Mouse (Mus musculus) right cerebral cortex, postnatal 10 days (tissue): Measurements from ENCODE around the gene Ttc9c.

ENCODE experiments used
- DNase-seq, 2 experiments: peaks; one replicate each; pipeline ENCODE4 v3.0.0; 2021; ENCODE audit warnings: low spot score in 2 of 2

Gene Ttc9c

GRCm38 (mm10) chr19:8774951-8775421 lies 44.1 kb downstream of the Ttc9c start:
- peak in 1 of 2 experiments; percentile 42 for DNase-seq

DNA sequence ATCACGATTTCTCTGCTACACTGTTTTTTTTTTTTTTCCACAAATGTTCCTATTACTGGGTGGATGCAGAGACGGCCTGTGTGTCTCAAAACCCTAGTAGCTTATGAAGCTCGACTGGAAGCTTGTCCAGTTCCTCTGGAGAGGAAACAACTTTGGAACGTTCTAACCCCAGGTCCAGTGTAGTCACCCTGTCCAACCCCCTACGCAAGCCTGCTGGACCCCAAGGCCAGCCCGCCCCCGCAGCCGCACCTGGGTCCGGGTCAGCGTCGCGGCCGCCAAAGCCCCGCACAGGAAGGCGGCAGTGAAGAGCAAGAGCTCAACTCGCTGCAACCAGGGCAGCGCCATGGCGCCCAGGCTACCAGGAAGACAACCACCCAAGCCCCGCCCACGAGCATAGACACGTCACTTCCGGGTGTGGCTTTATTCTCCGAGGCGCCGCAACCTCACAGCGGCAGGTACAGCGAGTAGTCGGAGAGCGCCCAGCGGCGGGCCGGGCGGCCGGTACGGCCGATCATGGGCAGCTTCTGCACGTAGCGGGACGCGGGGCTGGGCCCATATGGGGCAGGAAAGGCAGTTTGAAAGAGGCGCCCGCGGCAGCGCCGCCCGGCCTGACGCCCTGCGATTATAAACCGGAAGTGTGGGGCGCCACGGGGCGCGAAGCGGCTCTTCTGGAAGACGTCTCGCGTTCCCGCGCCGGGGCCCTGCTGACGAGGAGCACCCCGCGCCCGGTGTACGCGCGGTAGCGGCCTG lies 44.9 kb downstream of the Ttc9c start, which contains the start of gene Tmem179b:
Gene Tmem179b (minus strand): TSS at position 382 of the 750 bp plus-strand sequence.
- DNase-seq, result peak; percentile 97

DNA sequence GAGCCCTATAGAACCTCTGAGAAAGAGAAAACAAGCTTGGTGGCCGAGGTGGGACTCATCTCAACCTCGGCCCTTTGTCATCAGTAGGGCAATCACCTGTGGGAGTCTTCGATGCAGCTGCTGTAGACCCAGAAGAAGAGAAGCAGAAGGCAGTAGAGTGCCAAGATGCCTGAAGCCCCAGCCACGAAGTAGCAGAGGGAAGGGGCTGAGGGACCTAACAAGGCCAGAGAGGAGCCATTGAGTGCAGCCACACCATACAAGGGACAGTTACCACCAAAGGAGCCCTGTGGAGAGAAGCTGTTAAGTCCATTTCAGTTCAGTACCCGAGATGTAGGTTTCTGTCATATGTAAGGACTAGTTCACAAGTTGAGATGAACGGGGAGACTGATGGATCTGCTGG lies 45.7 kb downstream of the Ttc9c start:
- no peak for DNase-seq

DNA sequence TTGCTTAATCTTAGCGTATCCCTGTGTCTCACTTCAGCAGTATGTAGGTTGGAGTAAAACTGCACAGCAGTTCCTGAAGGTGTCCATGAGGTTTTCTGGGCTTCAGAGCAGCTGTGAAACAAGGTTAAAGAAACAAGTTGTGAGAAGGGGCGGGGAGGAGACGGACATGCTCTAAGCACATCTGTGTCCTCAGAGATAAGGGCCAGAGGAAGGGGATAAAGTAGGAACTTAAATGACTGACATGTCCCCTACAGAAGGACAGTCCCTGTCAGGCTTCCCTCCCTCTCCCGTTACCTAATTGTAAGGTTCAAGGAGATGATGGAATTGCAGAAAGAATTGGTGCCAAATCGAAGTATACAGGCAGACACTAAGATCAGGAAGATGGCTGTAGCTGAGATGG lies 46.1 kb downstream of the Ttc9c start:
- DNase-seq, result no peak

DNA sequence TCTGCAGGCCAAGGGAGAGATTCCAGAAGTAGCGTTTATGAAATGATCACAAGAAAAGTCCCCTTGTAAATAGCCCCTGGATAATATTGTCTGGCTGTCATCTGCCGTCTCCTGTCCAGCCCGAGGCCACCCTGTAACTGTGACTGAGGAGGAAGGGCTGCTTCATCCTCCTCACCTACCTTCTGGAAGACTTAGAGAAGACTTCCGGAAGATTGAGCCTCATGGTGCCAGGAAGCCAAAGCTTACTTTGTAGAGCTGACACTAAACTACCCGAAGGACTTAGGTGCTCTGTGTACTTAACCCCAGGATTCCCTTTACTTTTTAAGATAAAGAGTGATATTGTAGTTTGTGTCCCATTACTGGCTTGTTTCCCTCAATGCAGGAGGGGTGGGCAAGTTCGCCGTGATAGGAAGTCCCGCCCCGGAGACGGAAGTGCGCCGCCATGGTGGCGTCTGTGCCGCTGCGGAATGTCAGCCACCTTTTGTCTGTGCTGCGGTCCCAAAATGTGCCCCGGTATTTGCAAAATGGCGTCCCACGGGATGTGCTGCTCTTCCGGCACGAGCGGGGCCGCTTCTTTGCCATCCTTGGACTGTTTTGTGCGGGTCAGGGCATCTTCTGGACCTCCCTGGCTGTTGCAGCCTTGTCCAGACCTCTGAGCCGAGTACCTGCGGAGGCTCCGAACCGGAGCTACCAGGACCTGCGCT lies 48.4 kb downstream of the Ttc9c start, which contains the start of gene Tmem223:
Gene Tmem223 (plus strand): TSS at position 430 of the 704 bp plus-strand sequence.
- peak; percentile 88 for DNase-seq

- no peak for DNase-seq
Observed at GRCm38 (mm10) chr19:8765562-8765961, 53.6 kb downstream of the Ttc9c start.

- DNase-seq, result no peak
Observed at GRCm38 (mm10) chr19:8763276-8763675, 55.9 kb downstream of the Ttc9c start.

DNA sequence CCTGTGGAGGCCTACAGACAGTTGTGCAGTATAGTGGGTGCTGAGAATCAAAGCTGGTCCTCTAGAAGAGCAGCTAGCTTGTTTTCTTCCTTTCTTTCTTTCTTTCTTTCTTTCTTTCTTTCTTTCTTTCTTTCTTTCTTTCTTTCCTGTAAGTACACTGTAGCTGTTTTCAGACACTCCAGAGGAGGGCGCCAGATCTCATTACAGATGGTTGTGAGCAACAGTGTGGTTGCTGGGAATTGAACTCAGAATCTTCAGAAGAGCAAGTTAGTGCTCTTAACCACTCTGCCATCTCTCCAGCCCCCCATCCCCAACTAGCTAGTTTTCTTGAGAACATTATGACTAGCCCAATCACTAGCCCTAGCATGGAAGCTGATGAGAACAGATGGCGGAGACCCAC lies 58.4 kb downstream of the Ttc9c start:
- no peak for DNase-seq
